Mouse (Mus musculus) testis, adult 2 months (tissue): ENCODE data around the gene Sbds.

Experiments used
- CTCF ChIP-seq: fragments of 200-500 bp; IDR thresholded peaks from 2 replicates; pipeline ENCODE4 v1.5.1; 2012; ENCODE audit warnings: low read depth, mild to moderate bottlenecking, inconsistent platforms, low read length, moderate library complexity; ENCODE audit not compliant: control insufficient read depth, insufficient read depth, insufficient replicate concordance
- POLR2A ChIP-seq: fragments of 200-500 bp; IDR thresholded peaks from 2 replicates; pipeline ENCODE4 v1.6.1; 2012; ENCODE audit warnings: low read depth, mild to moderate bottlenecking, inconsistent platforms, low read length, moderate library complexity; ENCODE audit not compliant: control insufficient read depth

GRCm38 (mm10) chr5:130221316-130221715 is 34.0 kb downstream of the Sbds start:
- TF ChIP-seq CTCF (no peak), POLR2A (no peak)
